Mouse (Mus musculus): ENCODE results near the gene Smg6. TPM values are rescaled to one million over a fixed set of nuclear protein-coding genes. Genes with fewer than 3 reads are reported as not detected.
A peak's percentile ranks its signal among the peaks of the same experiment; 100 is the strongest.

Smg6 gene
- total RNA-seq, 2 experiments from 2014 or later = 19.2 to 23.5 TPM

Small RNA genes lying within 50 kb of the gene (microRNA-seq; reads per million reads assigned to microRNA genes)
- gene Mir132 = 868 reads per million, percentile 77 among the genes with 10 or more reads in this experiment
- 45.5 reads per million, percentile 43 among the genes with 10 or more reads in this experiment for gene Mir212

Other genes starting within 250 kb of the Smg6 start
- gene Pafah1b1, start 201.2 kb upstream of the Smg6 start, total RNA-seq (2021) = 100 to 1,000 TPM; 190 to 203 TPM
- gene Mettl16, start 155.0 kb upstream of the Smg6 start, total RNA-seq (2021) = 10 to 100 TPM; 29.0 to 37.6 TPM
- 10 to 100 TPM; 27.6 to 30.6 TPM for gene Mnt, start 94.9 kb upstream of the Smg6 start, total RNA-seq (2021)
- gene Sgsm2, start 28.8 kb upstream of the Smg6 start, total RNA-seq (2021) = 10 to 100 TPM; 19.0 to 22.4 TPM
- 10 to 100 TPM; 37.8 to 47.5 TPM for gene Tsr1, start 27.8 kb upstream of the Smg6 start, total RNA-seq (2021)
- gene Srr, start 125 bp downstream of the Smg6 start, total RNA-seq (2021) = 10 to 100 TPM; 44.4 to 45.9 TPM
- 1 to 10 TPM; 8.3 to 9.0 TPM for gene Hic1, start 243.7 kb downstream of the Smg6 start, total RNA-seq (2021)

Measured in adrenal gland, postnatal 36 days (tissue).